Comparison of ENCODE assay signal across 8 mouse cellular contexts in genomic region chr4:109550338-109551150, GRCm38 (mm10). TPM values are rescaled to one million over a fixed set of nuclear protein-coding genes. Genes with fewer than 3 reads are reported as not detected.
DNase-seq lines count a peak whose midpoint lies in the region; ATAC-seq and TF ChIP-seq lines count a peak whose summit lies in the region.

No protein-coding gene starts in this region.

- no peak for ATAC-seq in heart, embryonic 12.5 days (ENCODE audit: insufficient number of reproducible peaks, low FRiP score)

- H3K4me3 ChIP-seq in heart, embryonic 12.5 days, result peak overlapping the region; percentile 17
- H3K4me3 ChIP-seq in megakaryocyte, embryonic 14.5 days (replicated peaks), result peak overlapping the region; percentile 67
- no peak overlapping the region for H3K4me3 ChIP-seq in thymus, adult 2 months (ENCODE audit: control insufficient read depth, insufficient read depth, low read length)

- H3K36me3 ChIP-seq in heart, embryonic 12.5 days, result no peaks in the 10 kb centered on the region
- H3K36me3 ChIP-seq in megakaryocyte, embryonic 14.5 days (replicated peaks; ENCODE audit: low read length), result no peaks in the 10 kb centered on the region
- H3K36me3 ChIP-seq in thymus, adult 2 months (ENCODE audit: control insufficient read depth, insufficient read depth, low read length), result no peaks in the 10 kb centered on the region

- no peak overlapping the region for H3K27ac ChIP-seq in heart, embryonic 12.5 days (ENCODE audit: poor library complexity, severe bottlenecking)
- no peak overlapping the region for H3K27ac ChIP-seq in thymus, adult 2 months (ENCODE audit: control insufficient read depth, insufficient read depth, low read length)

- H3K27me3 ChIP-seq in heart, embryonic 12.5 days (replicated peaks), result no peaks in the 10 kb centered on the region
- peaks cover 6% of the 10 kb centered on the region for H3K27me3 ChIP-seq in megakaryocyte, embryonic 14.5 days (replicated peaks)
- no peaks in the 10 kb centered on the region for H3K27me3 ChIP-seq in thymus, adult 2 months (ENCODE audit: control insufficient read depth, insufficient read depth, low read length)

- H3K4me1 ChIP-seq in heart, embryonic 12.5 days (replicated peaks), result no peaks in the 10 kb centered on the region
- H3K4me1 ChIP-seq in megakaryocyte, embryonic 14.5 days, result peaks cover 4% of the 10 kb centered on the region; the same call in 1 of the 2 replicates
- H3K4me1 ChIP-seq in thymus, adult 2 months (replicated peaks; ENCODE audit: control insufficient read depth, insufficient read depth, low read length), result no peaks in the 10 kb centered on the region

- WGBS in heart, embryonic 12.5 days, result 19% methylated on average over 11 of the region's 11 CpGs
- 4% methylated on average over 11 of the region's 11 CpGs for WGBS in large intestine, adult 2 months
- WGBS in thymus, adult 2 months, result 18% methylated on average over 11 of the region's 11 CpGs

- no peak for TF ChIP-seq POLR2A in thymus, adult 2 months (IDR thresholded peaks at IDR 0.05; ENCODE audit: control insufficient read depth, extremely low read depth, insufficient read depth, low read length, poor library complexity)

- H3K9ac ChIP-seq in heart, embryonic 12.5 days, result no peak overlapping the region

- 0 out of 2 replicates have a peak, but pooled peaks cover 5% of the 10 kb centered on the region for H3K9me3 ChIP-seq in heart, embryonic 12.5 days (replicated peaks)
- H3K9me3 ChIP-seq in megakaryocyte, embryonic 14.5 days, result peaks cover 6% of the 10 kb centered on the region

- TF ChIP-seq CTCF in thymus, adult 2 months (IDR thresholded peaks at IDR 0.05; ENCODE audit: borderline replicate concordance, control insufficient read depth, extremely low read depth, insufficient read depth, low read length, poor library complexity), result no peak

- peak; percentile 4 for DNase-seq in ovary, postnatal 14 days (ENCODE audit: low spot score)
- no peak for DNase-seq in ovary, postnatal 36 days (ENCODE audit: low spot score)
- peak; percentile 40 for DNase-seq in large intestine, adult 2 months (ENCODE audit: low read depth, low spot score)
- DNase-seq in retina, embryonic 14.5 days (ENCODE audit: low spot score), result no peak
- no peak for DNase-seq in thymus, adult 2 months
- DNase-seq in thymus, postnatal 14 days, result no peak

- peak overlapping the region; percentile 54 for H3K4me2 ChIP-seq in heart, embryonic 12.5 days

RNA-seq across cellular contexts. Expression of gene 4930522H14Rik, which starts 19.4 kb away (rescaled TPM):
- polyA plus RNA-seq in heart, embryonic 12.5 days (2016; fragmentation: Nextera tagmentation; extraction: Ambion mirVana), result not detected in 2 replicates
- not detected in 2 replicates for polyA plus RNA-seq in large intestine, adult 2 months (2012; rRNA removed)
- polyA plus RNA-seq in megakaryocyte, embryonic 14.5 days (2012; ENCODE audit: insufficient read depth, low replicate concordance), result not detected in 2 replicates
- not detected in 2 replicates for polyA plus RNA-seq in thymus, adult 2 months (2012; rRNA removed)

Comparison
In these comparisons a context has a peak if more than half of its experiments do, and no peak if none do; other contexts are left out.
1. DNase-seq: peak in ovary, postnatal 14 days (single experiment) and large intestine, adult 2 months (single experiment); none in ovary, postnatal 36 days (single experiment), retina, embryonic 14.5 days (single experiment), thymus, adult 2 months (single experiment) and thymus, postnatal 14 days (single experiment).